In the genomic region with DNA sequence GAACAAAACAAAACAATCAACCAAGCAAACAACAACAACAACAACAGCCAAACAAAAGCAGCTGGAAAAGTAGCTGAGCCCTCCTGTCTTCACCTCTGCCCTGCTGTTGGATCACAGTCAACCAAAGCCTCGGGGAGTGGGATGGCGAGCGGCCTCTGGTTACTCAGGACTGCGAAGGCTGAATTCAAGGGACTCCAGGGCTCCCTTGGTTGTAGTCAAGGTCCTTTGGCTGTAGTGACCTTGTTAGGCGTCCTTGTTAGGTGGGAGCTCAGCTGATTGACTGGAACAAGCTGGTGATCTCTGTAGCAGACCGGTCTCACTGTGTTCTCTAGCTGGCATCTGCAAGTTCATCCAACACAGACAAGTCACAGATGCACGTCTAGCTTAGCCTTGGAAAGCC, we compare ENCODE assay signal across 15 mouse cellular contexts. TPM values are rescaled to one million over a fixed set of nuclear protein-coding genes. Genes with fewer than 3 reads are reported as not detected.
DNase-seq lines count a peak whose midpoint lies in the region.
"Had no signal": no experiment of that assay in that cellular context is flagged by ENCODE, and none has a peak within 500 bp of the region (broad histone marks: within the 10 kb centered on the region; RNA-seq: fewer than 3 reads in every experiment).

No protein-coding gene starts in this region.

- peak; percentile 83 for DNase-seq in heart, adult 11 months
- DNase-seq in heart, adult 18-20 months, result no peak
- peak; percentile 61 for DNase-seq in ovary, adult 18-20 months (ENCODE audit: low spot score)
- DNase-seq in ovary, postnatal 14 days (ENCODE audit: low spot score), result no peak
- DNase-seq in adrenal gland, postnatal 14 days, result peak; percentile 78
- peak; percentile 36 for DNase-seq in testis, postnatal 10 days (ENCODE audit: low spot score)
- no peak for DNase-seq in embryo, embryonic 11 days
- DNase-seq in urinary bladder, postnatal 4 days (ENCODE audit: low spot score in 2 of 2), result no peak
- DNase-seq: B cell, adult 2 months; cerebellum, adult 18-20 months; cerebellum, adult 9-11 months; cerebellum, postnatal 36 days; forebrain, postnatal 0 days; gastrocnemius, postnatal 36 days; heart, adult 2 months had no signal

RNA-seq across cellular contexts. Expression of a gene that starts 16.5 kb away (rescaled TPM):
- total RNA-seq in heart, adult 18-20 months (2021), result 10 to 100 TPM; 10.5 TPM
- 43.6 and 45.1 TPM in 2 replicates for total RNA-seq in adrenal gland, postnatal 14 days (2021)

Comparison
In these comparisons a context has a peak if more than half of its experiments do, and no peak if none do; other contexts are left out.
1. DNase-seq: peak in heart, adult 11 months (single experiment), ovary, adult 18-20 months (single experiment), adrenal gland, postnatal 14 days (single experiment) and testis, postnatal 10 days (single experiment); none in heart, adult 18-20 months (0 of 2), ovary, postnatal 14 days (single experiment), embryo, embryonic 11 days (single experiment) and urinary bladder, postnatal 4 days (0 of 2).